Mouse (Mus musculus) forebrain, postnatal 0 days (tissue): ENCODE results near the gene Pdzph1. TPM values are rescaled to one million over a fixed set of nuclear protein-coding genes. Genes with fewer than 3 reads are reported as not detected.

Experiments used
- ATAC-seq: fragments of 200-750 bp; cut with Nextera tagmentation; 2 replicates; pipeline ENCODE4 v1.8.0; 2017; ENCODE audit warnings: mild to moderate bottlenecking, moderate library complexity
- DNase-seq: peaks from one replicate; pipeline ENCODE4 v3.0.0-alpha.2; 2015
- H3K27ac ChIP-seq: fragments of 300-500 bp; sonication (generic); 2 replicates; pipeline ENCODE4 v1.5.1; 2014; ENCODE audit warnings: low read depth, mild to moderate bottlenecking, antibody characterized with exemption, low read length, moderate library complexity, mixed read lengths
- H3K27me3 ChIP-seq: fragments of 300-500 bp; sonication (generic); 2 replicates; pipeline ENCODE4 v1.6.1; 2014; ENCODE audit warnings: mild to moderate bottlenecking, low read length, mixed read lengths; ENCODE audit not compliant: insufficient read depth
- H3K36me3 ChIP-seq: fragments of 300-500 bp; sonication (generic); 2 replicates; pipeline ENCODE4 v1.6.1; 2014; ENCODE audit warnings: mild to moderate bottlenecking, moderate library complexity; ENCODE audit not compliant: insufficient read depth
- H3K4me1 ChIP-seq: fragments of 300-500 bp; sonication (generic); 2 replicates; pipeline ENCODE4 v1.6.1; 2014; ENCODE audit warnings: antibody characterized with exemption; ENCODE audit not compliant: insufficient read depth
- H3K4me2 ChIP-seq: fragments of 300-500 bp; sonication (generic); 2 replicates; pipeline ENCODE4 v1.6.1; 2014; ENCODE audit warnings: low read depth, mild to moderate bottlenecking, moderate library complexity
- H3K4me3 ChIP-seq: fragments of 300-500 bp; sonication (generic); 2 replicates; pipeline ENCODE4 v1.5.1; 2014; ENCODE audit warnings: low read depth, low read length, mixed read lengths
- H3K9ac ChIP-seq: fragments of 300-500 bp; sonication (generic); 2 replicates; pipeline ENCODE4 v1.6.1; 2014; ENCODE audit warnings: mild to moderate bottlenecking
- H3K9me3 ChIP-seq: fragments of 300-500 bp; sonication (generic); 2 replicates; pipeline ENCODE4 v1.6.1; 2016; ENCODE audit warnings: low read length
- CTCF ChIP-seq: sonication (generic); IDR thresholded peaks from 2 replicates; pipeline ENCODE4 v1.5.1; 2016; ENCODE audit warnings: antibody characterized with exemption, control low read depth, low read depth
- WGBS: fragments of 180-500 bp; shearing (Covaris S2); extraction: QIAGEN DNeasy Blood & Tissue Kit; methylation state at CpG from one replicate; pipeline ENCODE4 v1.1.7; 2014; 5-methylcytosine and 5-hydroxymethylcytosine counted together
- polyA plus RNA-seq: library from polyadenylated mRNA; unstranded; fragments of >200 nt; fragmentation: Nextera tagmentation; extraction: Ambion mirVana; gene quantifications from 2 replicates; pipeline ENCODE4 v1.2.1, GENCODE M21; 2015
- total RNA-seq: library from RNA; depleted of rRNA; stranded (reverse); fragments of >200 nt; gene quantifications from 2 replicates; pipeline ENCODE4 v1.2.3, GENCODE M21; 2014

Gene Pdzph1
- total and polyA plus RNA-seq, 2 experiments from 2014 or later: 5.3 to 6.9 TPM

DNA sequence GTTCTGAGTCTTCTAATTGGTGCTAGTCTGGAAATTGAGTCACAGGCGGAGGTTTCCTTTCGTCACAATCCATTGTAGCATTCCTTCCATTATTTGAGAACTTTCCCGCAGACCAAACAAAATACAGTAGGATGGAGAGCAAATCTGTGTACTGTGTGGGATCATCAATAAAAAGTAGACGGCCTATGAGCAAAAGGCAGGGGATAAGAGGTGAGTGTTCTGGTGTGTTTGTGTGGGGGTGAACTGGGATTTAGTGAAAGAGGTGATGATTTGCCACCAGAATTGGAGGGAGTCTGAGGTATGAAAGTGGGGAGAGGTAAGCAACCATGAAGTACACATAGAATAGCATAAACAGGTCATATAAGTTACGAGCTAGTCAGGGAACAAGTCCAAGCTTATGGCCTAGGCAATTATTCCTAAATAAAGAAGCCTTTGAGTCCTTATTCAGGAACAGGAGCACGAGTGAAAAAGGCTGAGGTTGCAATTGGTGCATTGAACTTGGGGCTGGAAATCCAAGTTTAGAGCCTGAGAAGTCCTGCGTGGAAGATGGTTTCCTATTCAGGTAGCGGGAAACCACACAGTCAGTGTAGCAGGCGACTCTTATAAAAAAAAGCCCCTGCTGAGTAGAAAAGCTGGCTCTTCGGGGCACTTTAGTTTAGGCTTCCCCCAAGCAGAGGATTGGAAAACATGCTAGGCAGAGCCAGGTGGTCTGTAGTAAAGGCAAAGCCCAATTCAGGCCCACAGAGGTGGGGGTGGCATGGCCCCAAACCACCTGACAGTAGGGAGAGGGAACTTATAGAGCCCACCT is 48.0 kb downstream of the Pdzph1 start:
- no peak for TF ChIP-seq CTCF
- Histone ChIP-seq H3K36me3 (no peaks in the 10 kb centered on the region), H3K9me3 (no peaks in the 10 kb centered on the region), H3K9ac (no peak overlapping the region), H3K4me1 (no peaks in the 10 kb centered on the region), H3K27ac (no peak overlapping the region), H3K4me2 (no peak overlapping the region), H3K27me3 (no peaks in the 10 kb centered on the region), H3K4me3 (no peak overlapping the region)
- DNase-seq (no peak), ATAC-seq (no peak)
- 61% methylated on average over 10 of the region's 10 CpGs for WGBS

DNA sequence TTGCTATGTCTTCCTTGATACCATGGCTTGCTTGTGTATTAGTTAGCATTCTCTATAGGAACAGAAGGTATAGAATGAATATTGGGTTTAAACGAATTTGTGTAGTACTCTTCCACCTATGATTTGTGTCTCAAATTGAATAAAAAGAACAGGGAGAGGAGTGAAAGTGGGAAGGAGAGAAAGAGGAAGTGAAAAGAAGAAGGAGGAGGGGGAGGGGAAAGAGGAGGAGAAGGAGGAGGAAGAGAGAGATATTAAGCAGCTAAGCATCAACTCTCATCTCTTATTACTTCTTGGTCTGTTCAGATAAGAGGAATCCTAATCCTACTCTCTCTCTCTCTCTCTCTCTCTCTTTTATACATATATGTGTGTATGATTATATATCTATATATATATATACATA is 52.6 kb downstream of the Pdzph1 start:
- H3K27ac ChIP-seq: no peak overlapping the region
- H3K4me2 ChIP-seq: no peak overlapping the region
- no peak for TF ChIP-seq CTCF
- H3K9ac ChIP-seq: no peak overlapping the region
- ATAC-seq: no peak
- WGBS: 94% methylated on average over 1 of the region's 1 CpGs
- H3K4me3 ChIP-seq: no peak overlapping the region
- no peak for DNase-seq
- H3K9me3 ChIP-seq: no peaks in the 10 kb centered on the region
- H3K27me3 ChIP-seq: no peaks in the 10 kb centered on the region
- no peaks in the 10 kb centered on the region for H3K36me3 ChIP-seq
- H3K4me1 ChIP-seq: no peaks in the 10 kb centered on the region

DNA sequence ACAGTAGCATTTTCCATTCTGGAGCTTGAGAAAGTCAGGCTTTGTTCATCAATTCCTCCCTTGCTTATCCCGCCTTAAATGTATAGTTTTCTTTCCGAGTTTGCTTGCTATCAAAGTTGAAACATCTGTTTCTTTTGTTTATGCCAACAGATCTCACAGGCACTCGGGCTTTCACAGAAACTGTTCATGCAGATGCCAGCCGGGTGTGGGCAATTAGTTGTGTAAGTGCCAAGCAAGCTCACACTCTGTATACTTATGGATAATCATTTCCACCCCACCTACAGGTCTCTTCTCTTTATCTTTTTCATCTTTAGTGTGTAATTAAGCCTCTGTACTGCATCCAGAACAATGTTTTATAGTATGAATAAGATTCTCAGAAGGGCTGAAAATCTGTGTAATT is 53.6 kb downstream of the Pdzph1 start:
- no peak for ATAC-seq
- TF ChIP-seq CTCF: no peak
- WGBS: 8% methylated on average over 4 of the region's 4 CpGs

DNA sequence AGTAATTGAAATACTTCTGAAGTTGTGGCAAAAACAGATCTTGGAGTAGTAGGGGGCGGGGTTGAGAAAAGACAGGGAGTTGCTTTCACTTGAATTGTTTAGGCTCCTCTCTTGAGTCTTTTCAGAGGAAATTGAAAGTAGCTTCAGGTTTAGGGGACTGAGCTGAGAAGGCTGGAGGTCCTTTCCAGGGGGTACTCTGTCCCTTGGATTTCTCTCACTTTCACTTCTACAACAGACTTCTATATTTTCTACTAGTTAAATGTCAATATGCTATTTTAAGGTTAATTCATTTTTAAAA is 58.2 kb downstream of the Pdzph1 start:
- no peak for TF ChIP-seq CTCF
- no peak overlapping the region for H3K4me2 ChIP-seq
- no peaks in the 10 kb centered on the region for H3K27me3 ChIP-seq
- no peak overlapping the region for H3K9ac ChIP-seq
- no peaks in the 10 kb centered on the region for H3K36me3 ChIP-seq
- H3K9me3 ChIP-seq: no peaks in the 10 kb centered on the region
- ATAC-seq: peak; percentile 47; the same call in 1 of the 2 replicates
- H3K4me3 ChIP-seq: no peak overlapping the region
- no peaks in the 10 kb centered on the region for H3K4me1 ChIP-seq
- 13% methylated on average over 1 of the region's 1 CpGs for WGBS
- no peak overlapping the region for H3K27ac ChIP-seq
- no peak for DNase-seq

More for the DNA sequence above, 53.6 kb downstream of the Pdzph1 start:
- Histone ChIP-seq H3K4me3 (no peak overlapping the region), H3K27me3 (no peaks in the 10 kb centered on the region), H3K9ac (no peak overlapping the region), H3K9me3 (no peaks in the 10 kb centered on the region), H3K4me1 (no peaks in the 10 kb centered on the region), H3K4me2 (no peak overlapping the region), H3K27ac (no peak overlapping the region), H3K36me3 (no peaks in the 10 kb centered on the region)
- peak; percentile 7 for DNase-seq

DNA sequence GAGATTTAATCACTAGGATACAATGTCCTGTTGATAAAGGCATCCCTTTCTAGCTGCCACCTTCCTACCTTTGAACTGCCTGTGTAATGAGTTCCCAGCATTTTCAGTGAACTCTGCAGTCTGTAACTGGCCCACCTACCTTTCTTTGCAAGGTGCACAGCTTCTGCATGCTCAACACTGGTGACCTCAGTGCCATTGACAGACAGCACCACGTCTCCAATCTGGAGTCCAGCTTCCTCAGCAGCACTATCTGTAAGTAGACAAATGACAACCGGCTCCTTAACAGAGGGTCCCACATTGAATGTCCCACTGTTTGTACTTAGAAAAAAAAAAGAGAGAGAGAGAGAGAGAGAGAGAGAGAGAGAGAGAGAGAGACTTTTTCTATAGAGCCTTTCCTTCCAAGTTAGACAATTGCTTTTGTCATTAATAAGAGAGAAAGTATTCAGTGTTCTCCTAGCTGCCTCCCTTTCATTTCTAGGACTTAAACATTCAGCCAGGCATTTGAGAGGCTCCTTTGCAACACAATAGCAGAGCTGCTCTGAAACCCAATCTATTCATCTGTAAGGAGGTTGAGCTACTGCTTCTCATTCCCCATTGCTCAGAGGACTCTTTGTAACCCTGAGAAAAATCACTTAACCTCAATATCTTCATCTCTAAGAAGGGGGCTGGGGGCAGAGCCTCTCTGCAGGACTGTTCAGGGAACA is 58.7 kb downstream of the Pdzph1 start:
- Histone ChIP-seq H3K9me3 (no peaks in the 10 kb centered on the region), H3K27ac (0 out of 2 replicates have a peak overlapping the region, but pooled peaks have one; percentile 9), H3K36me3 (no peaks in the 10 kb centered on the region), H3K9ac (no peak overlapping the region), H3K27me3 (no peaks in the 10 kb centered on the region), H3K4me1 (no peaks in the 10 kb centered on the region), H3K4me2 (0 out of 2 replicates have a peak overlapping the region, but pooled peaks have one; percentile 3), H3K4me3 (no peak overlapping the region)
- no peak; the same call in 1 of the 2 replicates for ATAC-seq
- no peak for DNase-seq
- TF ChIP-seq CTCF: no peak
- 6% methylated on average over 2 of the region's 2 CpGs for WGBS

DNA sequence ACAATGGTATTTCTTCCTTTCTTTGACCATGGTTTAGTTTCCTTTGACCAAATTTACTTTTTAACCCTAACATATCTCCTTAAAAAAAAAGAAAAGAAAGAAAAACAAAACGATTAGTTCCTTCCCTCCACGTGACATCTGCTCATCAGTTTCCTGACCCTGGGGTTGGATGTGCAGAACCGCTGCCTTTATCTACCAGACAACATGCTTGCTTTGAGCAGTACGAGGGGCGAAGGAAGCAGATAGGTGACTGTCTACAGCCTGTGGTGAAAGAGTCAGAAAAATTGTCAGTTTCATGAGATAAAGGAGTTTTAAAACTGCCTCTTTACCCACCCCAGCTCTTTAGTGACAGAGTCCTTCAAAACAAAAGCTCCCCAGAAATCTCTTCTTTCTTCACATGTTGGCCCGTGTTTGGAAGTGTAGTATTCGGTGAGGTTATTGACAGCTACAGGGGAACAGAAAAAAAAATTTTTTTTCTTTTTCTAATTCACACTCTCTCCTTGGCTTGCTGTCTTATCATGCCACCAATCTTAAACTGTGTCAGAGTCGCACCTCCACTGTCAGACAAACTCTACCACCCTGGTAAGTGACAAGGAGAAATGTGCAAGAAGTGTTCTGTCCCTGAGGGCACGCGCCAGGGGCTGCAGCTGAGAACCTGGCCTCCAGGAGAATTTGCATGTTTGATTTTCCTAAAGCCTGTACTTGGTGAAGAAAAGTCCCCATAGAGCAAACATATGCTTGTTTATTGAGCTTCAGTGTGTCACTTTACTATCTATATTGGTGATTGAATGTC is 66.2 kb downstream of the Pdzph1 start:
- TF ChIP-seq CTCF: no peak
- H3K9me3 ChIP-seq: no peaks in the 10 kb centered on the region
- H3K36me3 ChIP-seq: no peaks in the 10 kb centered on the region
- no peaks in the 10 kb centered on the region for H3K4me1 ChIP-seq
- DNase-seq (no peak), ATAC-seq (no peak)
- no peak overlapping the region for H3K9ac ChIP-seq
- H3K4me2 ChIP-seq: no peak overlapping the region
- WGBS: 86% methylated on average over 10 of the region's 10 CpGs
- H3K27me3 ChIP-seq: no peaks in the 10 kb centered on the region
- no peak overlapping the region for H3K4me3 ChIP-seq
- H3K27ac ChIP-seq: no peak overlapping the region
